Mouse (Mus musculus) right cerebral cortex, adult 18-20 months (tissue): ENCODE results near the gene Ascc1.

Source experiments
- DNase-seq: peaks from one replicate; pipeline ENCODE4 v3.0.0; 2022; ENCODE audit warnings: mixed read lengths

Ascc1 gene

GRCm38 (mm10) chr10:60026759-60027395, 24.3 kb downstream of the Ascc1 start:
- DNase-seq: no peak

- DNase-seq: no peak
Observed at GRCm38 (mm10) chr10:60027619-60028084, 25.0 kb downstream of the Ascc1 start.

- DNase-seq: peak; percentile 33
Observed at GRCm38 (mm10) chr10:60028181-60028580, 25.6 kb downstream of the Ascc1 start.

GRCm38 (mm10) chr10:60028979-60029378, 26.4 kb downstream of the Ascc1 start:
- no peak for DNase-seq

GRCm38 (mm10) chr10:60029387-60029786, 26.8 kb downstream of the Ascc1 start:
- no peak for DNase-seq

- DNase-seq: no peak
Observed at GRCm38 (mm10) chr10:60031562-60031961, 29.0 kb downstream of the Ascc1 start.

GRCm38 (mm10) chr10:60031985-60032384, 29.4 kb downstream of the Ascc1 start:
- no peak for DNase-seq

GRCm38 (mm10) chr10:60032622-60033021, 30.0 kb downstream of the Ascc1 start:
- no peak for DNase-seq

GRCm38 (mm10) chr10:60033064-60033463, 30.5 kb downstream of the Ascc1 start:
- DNase-seq: no peak

- no peak for DNase-seq
Observed at GRCm38 (mm10) chr10:60034621-60035020, 32.0 kb downstream of the Ascc1 start.

- DNase-seq: no peak
Observed at GRCm38 (mm10) chr10:60035744-60036143, 33.1 kb downstream of the Ascc1 start.

- DNase-seq: no peak
Observed at GRCm38 (mm10) chr10:60042350-60042922, 39.8 kb downstream of the Ascc1 start.

GRCm38 (mm10) chr10:60046696-60047095, 44.1 kb downstream of the Ascc1 start:
- peak; percentile 39 for DNase-seq

GRCm38 (mm10) chr10:60050581-60050980, 48.0 kb downstream of the Ascc1 start:
- no peak for DNase-seq

GRCm38 (mm10) chr10:60053073-60053472, 50.5 kb downstream of the Ascc1 start:
- DNase-seq: no peak

GRCm38 (mm10) chr10:60062173-60062572, 59.6 kb downstream of the Ascc1 start:
- no peak for DNase-seq

GRCm38 (mm10) chr10:60062931-60063330, 60.3 kb downstream of the Ascc1 start:
- no peak for DNase-seq

GRCm38 (mm10) chr10:60066524-60066923, 63.9 kb downstream of the Ascc1 start:
- DNase-seq: peak; percentile 25

GRCm38 (mm10) chr10:60075159-60075558, 72.6 kb downstream of the Ascc1 start:
- DNase-seq: no peak

- DNase-seq: no peak
Observed at GRCm38 (mm10) chr10:60077226-60077625, 74.6 kb downstream of the Ascc1 start.

- DNase-seq: no peak
Observed at GRCm38 (mm10) chr10:60077736-60078560, 75.3 kb downstream of the Ascc1 start.

GRCm38 (mm10) chr10:60078561-60078917, 75.9 kb downstream of the Ascc1 start:
- peak; percentile 50 for DNase-seq

- DNase-seq: no peak
Observed at GRCm38 (mm10) chr10:60080171-60080570, 77.6 kb downstream of the Ascc1 start.

GRCm38 (mm10) chr10:60080601-60080981, 78.0 kb downstream of the Ascc1 start:
- no peak for DNase-seq
